Mouse (Mus musculus): ENCODE results near the gene Ctnnd2.

DNA sequence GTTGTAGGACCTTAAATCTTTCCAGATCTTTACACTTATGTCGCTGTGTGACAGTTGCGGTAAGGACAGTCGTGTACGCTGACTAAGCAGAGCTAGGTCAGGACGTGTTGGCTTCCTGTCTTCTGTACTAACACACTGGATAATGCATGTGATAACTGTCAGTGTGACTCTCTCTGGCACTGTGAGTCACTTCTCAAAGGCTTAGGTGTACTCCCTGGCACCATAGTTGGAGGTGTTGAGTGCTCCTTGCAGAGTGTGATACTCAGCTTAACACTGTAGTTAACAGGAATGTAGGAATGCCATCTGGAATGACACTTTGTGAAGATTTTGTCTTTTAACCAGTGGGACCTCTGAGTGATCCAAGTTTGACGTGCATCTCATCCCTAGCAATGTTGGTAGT lies 418.5 kb downstream of the Ctnnd2 start:
- TF ChIP-seq CTCF (IDR thresholded peaks at IDR 0.05; ENCODE audit: low read depth): no peak
- no peak for TF ChIP-seq EP300 (IDR thresholded peaks at IDR 0.05; ENCODE audit: low read depth)

Data from liver, postnatal 0 days (tissue).